Mouse (Mus musculus): ENCODE measurements around the gene Flcn. TPM values are rescaled to one million over a fixed set of nuclear protein-coding genes. Genes with fewer than 3 reads are reported as not detected.

Gene Flcn
- total RNA-seq, 2 experiments from 2014 or later: 22.1 to 28.0 TPM

GRCm38 (mm10) chr11:59805256-59805655 is 4.6 kb downstream of the Flcn start:
- no peak for DNase-seq

- DNase-seq: no peak
Measured at GRCm38 (mm10) chr11:59804409-59805110, 5.3 kb downstream of the Flcn start.

- no peak for DNase-seq
Measured at GRCm38 (mm10) chr11:59803516-59803915, 6.3 kb downstream of the Flcn start.

- DNase-seq: no peak
Measured at GRCm38 (mm10) chr11:59801881-59802280, 7.9 kb downstream of the Flcn start.

GRCm38 (mm10) chr11:59800412-59800811 is 9.4 kb downstream of the Flcn start:
- DNase-seq: no peak

- DNase-seq: no peak
Measured at GRCm38 (mm10) chr11:59793390-59793789, 16.4 kb downstream of the Flcn start.

- no peak for DNase-seq
Measured at GRCm38 (mm10) chr11:59789311-59789710, 20.5 kb downstream of the Flcn start.

GRCm38 (mm10) chr11:59787199-59787781 is 22.5 kb downstream of the Flcn start, which contains the start of gene Pld6:
Gene Pld6, minus strand, starts transcription at chr11:59787645.
- DNase-seq: peak; percentile 78

GRCm38 (mm10) chr11:59786444-59787198 is 23.2 kb downstream of the Flcn start:
- DNase-seq: no peak

- DNase-seq: no peak
Measured at GRCm38 (mm10) chr11:59783591-59783990, 26.2 kb downstream of the Flcn start.

GRCm38 (mm10) chr11:59782091-59782590 is 27.7 kb downstream of the Flcn start:
- no peak for DNase-seq

- no peak for DNase-seq
Measured at GRCm38 (mm10) chr11:59780241-59780640, 29.6 kb downstream of the Flcn start.

- no peak for DNase-seq
Measured at GRCm38 (mm10) chr11:59779406-59779805, 30.4 kb downstream of the Flcn start.

GRCm38 (mm10) chr11:59778874-59779223 is 31.0 kb downstream of the Flcn start:
- no peak for DNase-seq

GRCm38 (mm10) chr11:59778181-59778873 is 31.5 kb downstream of the Flcn start:
- peak; percentile 87 for DNase-seq

GRCm38 (mm10) chr11:59777259-59777658 is 32.6 kb downstream of the Flcn start:
- no peak for DNase-seq

GRCm38 (mm10) chr11:59775435-59776148 is 34.2 kb downstream of the Flcn start:
- DNase-seq: no peak

- DNase-seq: no peak
Measured at GRCm38 (mm10) chr11:59774522-59774921, 35.3 kb downstream of the Flcn start.

- DNase-seq: no peak
Measured at GRCm38 (mm10) chr11:59772902-59773301, 36.9 kb downstream of the Flcn start.

GRCm38 (mm10) chr11:59772291-59772690 is 37.5 kb downstream of the Flcn start:
- no peak for DNase-seq

- no peak for DNase-seq
Measured at GRCm38 (mm10) chr11:59770753-59771152, 39.1 kb downstream of the Flcn start.

GRCm38 (mm10) chr11:59769738-59770137 is 40.1 kb downstream of the Flcn start:
- DNase-seq: no peak
